Mouse (Mus musculus) limb, embryonic 13.5 days (tissue): ENCODE measurements at regions not wholly inside any gene's neighbourhood (a gene's known extent, or its start where the extent isn't known, plus 50 kb on each side); places are given as distances from the start of the nearest gene placed in this dataset.
"Not testable (repeated sequence)": the region's sequence is repeated elsewhere in the genome, so short reads cannot be mapped to it uniquely, and the experiment has no call there.

ENCODE experiments used
- ATAC-seq: fragments of 200-750 bp; cut with Nextera tagmentation; 2 replicates; pipeline ENCODE4 v1.8.0; 2017; ENCODE audit warnings: low read depth, moderate number of reproducible peaks, moderate TSS enrichment; ENCODE audit not compliant: low FRiP score
- H3K27ac ChIP-seq: fragments of 300-500 bp; sonication (generic); 2 replicates; pipeline ENCODE4 v1.5.1; 2015; ENCODE audit warnings: inconsistent platforms, mild to moderate bottlenecking, moderate library complexity
- H3K27me3 ChIP-seq: fragments of 300-500 bp; sonication (generic); 2 replicates; pipeline ENCODE4 v1.6.1; 2015; ENCODE audit warnings: mild to moderate bottlenecking, inconsistent platforms
- H3K36me3 ChIP-seq: fragments of 300-500 bp; sonication (generic); 2 replicates; pipeline ENCODE4 v1.6.1; 2015; ENCODE audit warnings: inconsistent platforms, mild to moderate bottlenecking, moderate library complexity
- H3K4me1 ChIP-seq: fragments of 300-500 bp; sonication (generic); 2 replicates; pipeline ENCODE4 v1.6.1; 2015; ENCODE audit warnings: inconsistent platforms
- H3K4me2 ChIP-seq: fragments of 300-500 bp; sonication (generic); replicated peaks from 2 replicates; pipeline ENCODE4 v1.6.1; 2015; ENCODE audit warnings: inconsistent platforms, mild to moderate bottlenecking, moderate library complexity
- H3K4me3 ChIP-seq: fragments of 300-500 bp; sonication (generic); 2 replicates; pipeline ENCODE4 v1.5.1; 2015; ENCODE audit warnings: moderate library complexity, mild to moderate bottlenecking, inconsistent platforms
- H3K9ac ChIP-seq: fragments of 300-500 bp; sonication (generic); 2 replicates; pipeline ENCODE4 v1.6.1; 2015; ENCODE audit warnings: mild to moderate bottlenecking, inconsistent platforms
- H3K9me3 ChIP-seq: fragments of 300-500 bp; sonication (generic); 2 replicates; pipeline ENCODE4 v1.6.1; 2016; ENCODE audit warnings: inconsistent platforms
- WGBS: fragments of 180-500 bp; shearing (Covaris S2); methylation state at CpG from one replicate; pipeline ENCODE4 v1.1.7; 2015; 5-methylcytosine and 5-hydroxymethylcytosine counted together

DNA sequence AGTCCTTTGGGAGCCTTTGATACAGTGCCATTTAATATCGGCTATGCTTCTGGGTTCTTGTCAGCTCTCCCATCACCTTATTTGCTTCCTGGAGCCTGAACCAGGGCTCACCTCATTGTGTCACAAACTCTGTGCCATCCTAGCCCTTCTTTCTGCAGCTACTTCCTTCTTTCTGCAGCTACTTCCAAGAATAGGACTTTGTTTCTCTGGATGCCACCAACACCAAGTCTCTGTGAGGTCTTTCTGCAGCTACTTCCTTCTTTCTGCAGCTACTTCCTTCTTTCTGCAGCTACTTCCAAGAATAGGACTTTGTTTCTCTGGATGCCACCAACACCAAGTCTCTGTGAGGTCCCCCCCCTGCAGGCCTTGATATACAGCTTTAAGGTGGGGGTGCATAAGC lies 107.8 kb downstream of the Adra2a start:
- 95% methylated on average over 1 of the region's 1 CpGs for WGBS
- not testable (repeated sequence) for H3K4me3 ChIP-seq, H3K27ac ChIP-seq, H3K9ac ChIP-seq, H3K9me3 ChIP-seq, ATAC-seq, H3K36me3 ChIP-seq, H3K27me3 ChIP-seq, H3K4me1 ChIP-seq, H3K4me2 ChIP-seq

DNA sequence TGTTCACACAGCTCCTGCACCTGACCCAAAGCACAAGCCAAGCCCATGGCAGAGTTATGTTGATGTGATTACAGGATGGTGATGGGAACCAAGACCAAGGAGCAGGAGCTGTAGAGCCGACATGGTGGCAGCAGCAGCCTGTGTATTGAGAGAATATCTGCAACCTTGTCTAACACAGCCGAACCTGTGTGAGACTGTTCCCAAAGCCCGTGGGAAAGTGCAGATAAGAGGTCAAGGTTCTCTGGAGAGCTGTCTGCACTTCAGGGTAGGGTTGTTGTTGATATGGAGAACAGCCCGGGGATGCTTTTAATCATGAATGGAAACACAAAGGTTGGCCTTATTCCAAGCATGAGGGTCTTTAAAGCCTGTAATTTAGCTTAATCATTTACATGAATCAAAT lies 110.4 kb downstream of the Adra2a start:
- no peak overlapping the region for H3K27ac ChIP-seq
- H3K4me3 ChIP-seq = no peak overlapping the region
- ATAC-seq = no peak
- no peaks in the 10 kb centered on the region for H3K4me1 ChIP-seq
- H3K9ac ChIP-seq = no peak overlapping the region
- 72% methylated on average over 4 of the region's 4 CpGs for WGBS
- H3K36me3 ChIP-seq = no peaks in the 10 kb centered on the region
- no peak overlapping the region for H3K4me2 ChIP-seq
- H3K27me3 ChIP-seq = no peaks in the 10 kb centered on the region
- H3K9me3 ChIP-seq = no peaks in the 10 kb centered on the region

DNA sequence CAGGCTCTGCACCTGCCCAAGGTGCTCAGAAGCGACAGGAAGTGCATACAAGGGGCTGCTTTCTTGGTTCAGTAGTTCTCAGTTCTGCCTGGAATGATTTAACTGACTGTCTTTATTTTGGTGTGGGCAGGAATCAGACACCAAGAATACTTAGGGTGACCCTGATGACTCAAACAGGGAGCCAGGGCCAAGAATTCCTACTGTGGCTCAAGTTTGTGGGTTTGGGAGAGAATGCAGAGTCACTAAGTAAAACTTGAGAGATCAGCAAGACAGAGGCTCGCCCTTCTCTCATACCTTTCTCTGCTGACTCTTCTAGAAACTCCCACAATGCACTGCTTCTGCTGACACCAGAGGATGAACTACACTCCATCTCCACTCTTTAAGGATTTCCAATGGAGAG lies 126.4 kb downstream of the Adra2a start:
- H3K9me3 ChIP-seq = no peaks in the 10 kb centered on the region
- no peaks in the 10 kb centered on the region for H3K4me1 ChIP-seq
- H3K9ac ChIP-seq = no peak overlapping the region
- no peaks in the 10 kb centered on the region for H3K27me3 ChIP-seq
- no peak overlapping the region for H3K4me3 ChIP-seq
- H3K27ac ChIP-seq = no peak overlapping the region
- WGBS = 64% methylated on average over 2 of the region's 2 CpGs
- no peak overlapping the region for H3K4me2 ChIP-seq
- H3K36me3 ChIP-seq = no peaks in the 10 kb centered on the region
- no peak for ATAC-seq

DNA sequence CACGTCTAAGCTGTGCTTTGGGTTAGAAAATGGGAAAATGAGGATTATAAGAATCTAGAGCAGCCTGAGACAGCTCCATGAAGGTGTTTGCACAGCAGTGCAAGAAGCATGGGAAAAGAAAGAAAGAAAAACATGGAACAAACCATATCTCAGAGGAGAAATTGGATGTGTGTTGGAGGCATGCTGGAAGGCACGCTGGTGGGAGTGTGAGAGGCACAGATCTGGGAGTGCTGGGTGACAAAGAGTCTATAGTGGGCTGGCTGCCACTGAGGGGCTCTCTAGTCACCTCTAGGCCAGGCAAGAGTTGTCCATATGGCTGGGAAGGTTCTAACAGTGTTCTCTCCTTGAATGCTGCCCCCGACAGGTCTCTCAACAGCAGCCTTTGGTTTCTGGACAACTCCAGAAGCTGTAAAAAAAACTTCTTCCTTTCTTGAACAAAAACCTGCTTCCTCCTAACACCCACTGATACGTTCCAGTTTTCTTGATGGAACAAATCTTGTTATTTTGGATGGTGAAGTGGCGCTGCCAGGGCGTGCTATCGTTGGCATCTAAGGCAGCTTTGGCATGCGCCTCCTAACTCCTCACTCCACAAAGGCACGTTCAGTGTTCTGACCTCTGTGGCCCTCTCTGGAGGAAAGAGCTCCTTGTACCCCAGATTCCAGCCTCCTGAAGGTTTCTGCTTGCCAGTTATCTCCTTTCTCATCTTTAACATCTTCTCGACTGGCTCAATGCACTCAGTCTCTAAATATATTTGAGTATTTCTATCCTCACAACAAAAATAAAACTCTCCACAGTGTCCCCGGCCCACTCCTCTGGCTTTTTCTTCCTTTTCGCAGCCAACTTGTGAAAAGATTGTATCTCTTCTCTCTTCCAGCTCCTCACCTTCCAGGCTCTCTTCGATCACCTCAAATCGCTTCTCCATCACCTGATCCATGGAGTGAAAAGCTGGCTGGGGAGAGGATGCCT lies 130.4 kb downstream of the Adra2a start:
- no peaks in the 10 kb centered on the region for H3K4me1 ChIP-seq
- WGBS = 85% methylated on average over 14 of the region's 14 CpGs

DNA sequence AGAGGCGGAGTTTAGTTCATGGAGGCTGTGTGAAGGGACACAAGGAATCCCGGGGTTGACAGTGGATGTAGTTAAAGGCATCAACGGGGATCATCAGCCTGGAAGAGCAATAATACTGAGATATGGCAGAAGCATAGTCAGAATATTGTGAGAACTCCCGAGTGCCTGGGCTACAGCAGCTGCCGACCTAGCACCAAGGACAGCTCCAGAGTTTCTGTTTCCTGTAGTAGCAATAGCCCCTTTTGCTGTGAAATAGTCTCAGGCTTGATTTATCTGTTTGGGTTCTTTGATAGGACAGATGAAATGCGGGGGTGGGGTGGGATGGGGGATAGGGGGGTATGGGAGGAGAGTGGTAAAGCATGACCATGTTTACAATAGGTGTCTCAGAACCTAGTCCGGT lies 131.8 kb downstream of the Adra2a start:
- ATAC-seq = no peak
- Histone ChIP-seq H3K4me3 (no peak overlapping the region), H3K27me3 (no peaks in the 10 kb centered on the region), H3K36me3 (no peaks in the 10 kb centered on the region), H3K27ac (no peak overlapping the region), H3K9ac (no peak overlapping the region), H3K4me1 (no peaks in the 10 kb centered on the region), H3K9me3 (no peaks in the 10 kb centered on the region), H3K4me2 (no peak overlapping the region)
- 44% methylated on average over 7 of the region's 7 CpGs for WGBS

More for the DNA sequence above, 130.4 kb downstream of the Adra2a start:
- Histone ChIP-seq H3K4me2 (no peak overlapping the region), H3K9ac (no peak overlapping the region), H3K27me3 (no peaks in the 10 kb centered on the region), H3K9me3 (no peaks in the 10 kb centered on the region), H3K4me3 (no peak overlapping the region), H3K27ac (no peak overlapping the region), H3K36me3 (no peaks in the 10 kb centered on the region)
- no peak for ATAC-seq

DNA sequence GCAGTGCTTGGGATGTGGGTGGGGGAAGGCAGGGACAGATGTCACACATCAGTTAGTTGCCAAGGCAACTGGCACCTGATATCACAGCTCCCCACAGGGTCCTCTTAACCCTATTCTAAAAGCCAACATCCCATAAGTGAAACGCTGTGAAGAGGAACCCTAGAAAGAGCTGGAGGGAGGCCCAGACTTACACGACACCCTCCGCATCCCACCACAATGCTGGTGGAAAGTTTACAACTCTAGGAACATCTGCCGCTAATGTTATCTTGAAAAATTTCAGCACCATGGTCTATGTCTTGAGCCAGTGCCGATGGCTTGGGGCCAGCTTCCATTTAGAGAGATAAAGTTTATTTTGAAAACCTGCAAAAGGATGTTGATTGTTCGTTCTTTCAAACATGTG lies 133.5 kb downstream of the Adra2a start:
- no peaks in the 10 kb centered on the region for H3K9me3 ChIP-seq
- H3K27me3 ChIP-seq = no peaks in the 10 kb centered on the region
- no peaks in the 10 kb centered on the region for H3K36me3 ChIP-seq
- no peak overlapping the region for H3K27ac ChIP-seq
- no peak overlapping the region for H3K4me2 ChIP-seq
- no peak for ATAC-seq
- H3K9ac ChIP-seq = no peak overlapping the region
- no peak overlapping the region for H3K4me3 ChIP-seq
- H3K4me1 ChIP-seq = no peaks in the 10 kb centered on the region
- 74% methylated on average over 6 of the region's 6 CpGs for WGBS

DNA sequence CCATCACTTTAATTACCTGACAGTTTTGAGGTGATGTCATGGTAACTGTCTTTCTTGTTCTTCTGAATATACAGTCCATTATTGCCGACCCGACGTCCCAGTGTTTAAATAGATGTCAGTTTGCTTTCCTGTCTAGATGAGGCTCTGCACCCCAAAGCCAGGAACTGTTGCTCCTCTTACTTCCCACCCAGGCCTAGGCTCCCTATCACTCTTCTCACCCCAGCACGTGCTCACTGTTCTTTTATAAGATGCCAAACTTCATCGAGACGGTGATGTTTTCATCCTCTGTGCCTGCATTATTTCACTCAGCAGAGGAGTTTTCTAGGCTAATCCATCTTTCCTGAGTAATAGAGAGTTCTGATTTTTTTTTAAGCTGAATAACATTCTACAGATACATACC lies 156.5 kb downstream of the Adra2a start:
- H3K9me3 ChIP-seq = no peaks in the 10 kb centered on the region
- H3K27ac ChIP-seq = no peak overlapping the region
- no peaks in the 10 kb centered on the region for H3K27me3 ChIP-seq
- H3K4me3 ChIP-seq = no peak overlapping the region
- no peak overlapping the region for H3K4me2 ChIP-seq
- ATAC-seq = no peak
- no peaks in the 10 kb centered on the region for H3K36me3 ChIP-seq
- H3K4me1 ChIP-seq = no peaks in the 10 kb centered on the region
- H3K9ac ChIP-seq = no peak overlapping the region
- 84% methylated on average over 6 of the region's 6 CpGs for WGBS

DNA sequence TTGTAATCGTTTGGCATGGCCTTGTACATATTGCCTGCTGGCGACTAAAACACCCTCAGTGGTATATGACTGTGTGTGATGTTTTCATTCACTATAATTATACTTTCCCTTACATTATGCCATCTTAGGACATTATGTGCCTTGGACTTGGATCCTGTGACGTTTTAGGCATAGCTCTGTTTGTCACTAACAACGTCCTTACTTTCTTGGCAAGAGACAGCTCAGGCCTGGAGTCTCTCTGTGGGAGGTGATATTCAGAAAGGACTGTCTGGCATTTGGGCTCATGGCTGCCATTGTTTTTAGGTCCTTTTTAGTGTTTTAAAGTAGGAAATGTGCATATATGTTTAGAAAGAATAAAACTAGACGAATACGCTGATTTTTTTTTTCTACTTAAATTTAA lies 158.5 kb downstream of the Adra2a start:
- Histone ChIP-seq H3K9ac (no peak overlapping the region), H3K36me3 (no peaks in the 10 kb centered on the region), H3K9me3 (no peaks in the 10 kb centered on the region), H3K4me3 (no peak overlapping the region), H3K4me1 (no peaks in the 10 kb centered on the region), H3K27me3 (no peaks in the 10 kb centered on the region), H3K27ac (no peak overlapping the region), H3K4me2 (no peak overlapping the region)
- 80% methylated on average over 6 of the region's 6 CpGs for WGBS
- ATAC-seq = no peak

DNA sequence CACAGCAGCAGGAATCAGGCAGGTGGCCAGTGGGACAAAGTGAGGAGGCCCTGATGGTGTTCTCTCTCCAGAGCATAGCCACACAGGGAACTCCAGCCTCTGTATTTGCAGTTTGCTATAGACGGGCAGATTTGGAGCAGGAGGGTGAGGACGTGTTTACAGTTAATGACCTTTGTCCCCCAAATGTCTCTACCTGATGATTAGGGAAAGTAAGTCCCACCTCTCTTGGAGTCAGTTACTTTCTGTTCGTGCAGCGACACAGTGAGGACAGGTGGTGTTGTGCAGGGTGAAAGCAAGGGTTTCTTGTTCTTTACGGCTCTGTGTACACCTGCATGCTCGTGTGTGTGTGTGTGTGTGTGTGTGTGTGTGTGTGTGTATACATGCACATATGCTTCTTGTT lies 162.9 kb downstream of the Adra2a start:
- no peaks in the 10 kb centered on the region for H3K9me3 ChIP-seq
- H3K27me3 ChIP-seq = no peaks in the 10 kb centered on the region
- no peak overlapping the region for H3K27ac ChIP-seq
- 72% methylated on average over 6 of the region's 6 CpGs for WGBS
- H3K4me3 ChIP-seq = no peak overlapping the region
- no peak for ATAC-seq
- H3K4me2 ChIP-seq = no peak overlapping the region
- H3K9ac ChIP-seq = no peak overlapping the region
- H3K4me1 ChIP-seq = no peaks in the 10 kb centered on the region
- no peaks in the 10 kb centered on the region for H3K36me3 ChIP-seq

DNA sequence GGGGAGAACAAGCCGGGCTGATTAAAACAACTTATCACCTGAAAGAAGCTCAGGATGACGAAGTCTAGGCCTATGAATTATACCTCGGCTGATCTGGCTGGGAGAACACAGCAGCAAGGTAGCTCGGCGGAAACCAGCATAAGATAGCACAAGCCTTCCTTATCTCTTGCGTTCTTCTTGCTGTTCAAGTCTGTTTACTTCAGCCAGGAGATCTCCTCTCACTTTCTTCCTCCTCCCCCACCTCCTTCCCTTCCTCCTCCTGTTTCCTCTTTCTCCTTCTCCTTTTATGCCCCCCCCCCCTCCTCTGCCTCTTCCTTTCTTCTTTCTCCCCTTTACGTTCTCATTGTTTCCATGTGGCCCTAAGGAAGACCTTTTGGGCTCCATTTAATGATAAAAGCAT lies 168.2 kb downstream of the Adra2a start:
- 84% methylated on average over 7 of the region's 7 CpGs for WGBS

DNA sequence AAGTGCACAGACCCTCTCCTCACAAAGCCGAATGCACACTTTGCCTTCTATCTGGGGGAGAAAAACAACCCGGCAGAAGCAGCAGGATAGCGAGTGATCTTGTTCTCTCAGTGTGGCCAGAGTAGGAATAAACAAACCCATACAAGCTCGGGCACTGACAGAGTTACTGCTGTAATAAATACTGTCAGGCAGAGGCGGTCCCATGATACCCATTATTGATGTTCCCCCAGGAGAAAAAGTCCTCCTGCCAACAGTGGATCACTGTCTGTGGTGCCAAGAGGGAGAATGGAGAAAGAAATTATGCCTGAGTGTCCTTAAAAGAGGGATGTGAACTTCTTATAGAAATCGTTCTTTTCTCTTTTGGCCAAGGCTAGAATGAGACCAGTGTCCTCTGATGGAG lies 200.2 kb downstream of the Adra2a start:
- Histone ChIP-seq H3K27ac (no peak overlapping the region), H3K4me2 (no peak overlapping the region), H3K9me3 (no peaks in the 10 kb centered on the region), H3K4me3 (no peak overlapping the region), H3K36me3 (no peaks in the 10 kb centered on the region), H3K27me3 (no peaks in the 10 kb centered on the region), H3K4me1 (no peaks in the 10 kb centered on the region), H3K9ac (no peak overlapping the region)
- WGBS = 53% methylated on average over 6 of the region's 6 CpGs
- ATAC-seq = no peak

More for the DNA sequence above, 168.2 kb downstream of the Adra2a start:
- no peaks in the 10 kb centered on the region for H3K4me1 ChIP-seq
- H3K36me3 ChIP-seq = no peaks in the 10 kb centered on the region
- ATAC-seq = no peak
- H3K27me3 ChIP-seq = no peaks in the 10 kb centered on the region
- H3K4me2 ChIP-seq = no peak overlapping the region
- H3K4me3 ChIP-seq = no peak overlapping the region
- H3K9ac ChIP-seq = no peak overlapping the region
- no peaks in the 10 kb centered on the region for H3K9me3 ChIP-seq
- H3K27ac ChIP-seq = no peak overlapping the region

DNA sequence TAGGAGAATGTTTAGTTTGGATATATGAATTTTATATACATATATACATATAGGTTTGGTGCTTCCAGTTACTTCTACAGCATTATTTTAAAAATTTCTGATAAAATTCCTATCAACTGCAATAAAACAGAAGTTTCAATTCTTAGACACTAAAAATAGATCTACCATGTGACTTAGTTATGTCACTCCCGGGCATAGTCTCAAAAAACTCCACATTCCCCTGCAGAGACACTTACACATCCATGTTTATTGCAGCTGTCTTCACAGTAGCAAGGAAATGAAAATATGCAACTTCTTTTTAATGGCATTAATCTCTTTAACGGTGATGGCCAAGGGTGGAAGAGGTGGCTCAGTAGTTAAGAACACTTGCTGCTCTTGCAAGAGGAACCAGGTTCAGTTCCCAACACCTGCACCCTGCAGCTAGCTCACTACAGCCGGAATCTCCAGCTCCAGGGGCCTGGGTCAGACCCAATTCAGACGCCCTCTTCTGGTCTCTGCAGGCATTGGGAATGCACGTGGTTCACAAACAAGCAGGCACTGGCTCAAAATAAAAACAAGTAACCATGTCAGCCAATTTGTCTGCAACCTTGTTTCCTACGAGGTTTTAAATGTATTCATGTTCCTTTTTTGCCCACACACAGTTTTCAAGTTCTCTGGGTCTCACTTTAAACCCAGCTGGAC lies 204.4 kb downstream of the Adra2a start:
- Histone ChIP-seq H3K4me1 (no peaks in the 10 kb centered on the region), H3K27me3 (no peaks in the 10 kb centered on the region), H3K27ac (no peak overlapping the region), H3K9ac (no peak overlapping the region), H3K36me3 (no peaks in the 10 kb centered on the region), H3K4me2 (no peak overlapping the region), H3K4me3 (no peak overlapping the region), H3K9me3 (no peaks in the 10 kb centered on the region)
- 27% methylated on average over 6 of the region's 6 CpGs for WGBS
- no peak for ATAC-seq
